Mouse (Mus musculus): Measurements from ENCODE around the gene Sertad2. TPM values are rescaled to one million over a fixed set of nuclear protein-coding genes. Genes with fewer than 3 reads are reported as not detected.

The Sertad2 gene
- polyA plus RNA-seq, 1 experiment from 2014 or later, result 29.9 TPM

- peak; percentile 84 for DNase-seq (ENCODE audit: low spot score)
- ATAC-seq (ENCODE audit: low FRiP score, low TSS enrichment), result no peak
- Histone ChIP-seq H3K4me2 (replicated peaks; ENCODE audit: low read depth) (no peak overlapping the region), H3K36me3 (ENCODE audit: control insufficient read depth, insufficient read depth, low read length) (no peaks in the 10 kb centered on the region), H3K27ac (replicated peaks) (no peak overlapping the region), H3K27me3 (ENCODE audit: control insufficient read depth, insufficient read depth, low read length) (no peaks in the 10 kb centered on the region), H3K4me3 (ENCODE audit: low read depth, low read length) (no peak overlapping the region), H3K4me1 (replicated peaks; ENCODE audit: control insufficient read depth, insufficient read depth) (peaks cover 2% of the 10 kb centered on the region; the same call in 1 of the 2 replicates), H3K9me3 (ENCODE audit: control insufficient read depth, low read length) (no peaks in the 10 kb centered on the region), H3K9ac (ENCODE audit: low read length) (no peak overlapping the region)
- TF ChIP-seq CTCF (IDR thresholded peaks at IDR 0.05; ENCODE audit: low read depth) (peak; percentile 97), EP300 (optimal IDR thresholded peaks at IDR 0.05) (no peak)
- 14% methylated on average over 3 of the region's 3 CpGs for WGBS
These were observed 95.8 kb downstream of the Sertad2 start for GRCm38 (mm10) chr11:20638841-20639240.

DNA sequence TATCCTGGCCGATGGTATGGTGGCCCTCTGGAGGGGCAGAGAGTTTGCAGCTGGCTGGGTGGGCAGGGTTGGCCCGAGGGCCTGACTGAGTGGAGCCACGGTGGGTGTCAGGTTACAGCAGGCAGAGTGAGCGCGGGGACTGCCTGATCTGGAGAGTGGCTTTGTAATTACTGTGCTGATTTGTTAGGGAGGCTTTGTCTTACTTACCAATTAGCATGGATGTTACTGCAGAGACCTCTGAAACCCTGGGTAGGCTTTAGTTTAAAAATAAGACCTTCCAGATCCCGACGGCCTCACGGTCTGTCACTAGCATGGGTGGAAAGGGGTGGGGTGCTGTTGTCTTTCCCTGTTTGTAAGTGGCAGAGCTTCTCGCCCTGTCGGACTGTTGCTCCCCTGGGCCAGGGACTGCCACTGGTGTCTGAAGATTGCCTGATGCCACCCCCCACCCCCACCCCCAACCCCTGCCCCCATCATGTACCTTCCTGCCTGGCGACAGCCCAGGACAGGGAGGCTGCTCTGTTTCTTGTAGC lies 96.9 kb downstream of the Sertad2 start:
- 8% methylated on average over 11 of the region's 11 CpGs for WGBS
- peak; percentile 75 for ATAC-seq (ENCODE audit: low FRiP score, low TSS enrichment)
- TF ChIP-seq EP300 (optimal IDR thresholded peaks at IDR 0.05) (no peak), CTCF (IDR thresholded peaks at IDR 0.05; ENCODE audit: low read depth) (no peak)
- peaks cover 4% of the 10 kb centered on the region; the same call in 1 of the 2 replicates for H3K4me1 ChIP-seq (replicated peaks; ENCODE audit: control insufficient read depth, insufficient read depth)
- H3K27ac ChIP-seq (replicated peaks), result peak overlapping the region; percentile 58
- no peaks in the 10 kb centered on the region for H3K36me3 ChIP-seq (ENCODE audit: control insufficient read depth, insufficient read depth, low read length)
- no peak overlapping the region for H3K4me3 ChIP-seq (ENCODE audit: low read depth, low read length)
- H3K27me3 ChIP-seq (ENCODE audit: control insufficient read depth, insufficient read depth, low read length), result no peaks in the 10 kb centered on the region
- H3K4me2 ChIP-seq (replicated peaks; ENCODE audit: low read depth), result peak overlapping the region; percentile 45
- peak; percentile 55 for DNase-seq (ENCODE audit: low spot score)
- no peaks in the 10 kb centered on the region for H3K9me3 ChIP-seq (ENCODE audit: control insufficient read depth, low read length)
- peak overlapping the region; percentile 27; the same call in 1 of the 2 replicates for H3K9ac ChIP-seq (ENCODE audit: low read length)

DNA sequence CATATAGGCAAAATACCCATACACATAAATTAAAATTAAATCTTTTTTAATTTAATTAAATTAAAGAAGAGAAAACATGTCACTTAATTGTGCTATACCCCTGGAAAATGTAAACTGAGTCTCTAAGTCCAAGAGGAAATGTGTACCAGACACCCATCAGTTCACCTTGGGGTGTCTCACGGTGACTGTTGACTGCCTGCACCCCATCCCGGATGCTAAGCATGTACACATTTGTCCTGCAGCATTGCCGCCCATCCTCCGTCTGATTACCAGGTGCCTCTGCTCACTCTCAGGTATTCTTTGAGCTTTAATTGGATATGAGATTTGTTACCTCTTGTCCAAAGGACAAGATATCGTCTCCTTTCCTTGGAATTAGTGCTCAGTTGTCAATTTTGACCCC lies 99.3 kb downstream of the Sertad2 start:
- Histone ChIP-seq H3K36me3 (ENCODE audit: control insufficient read depth, insufficient read depth, low read length) (no peaks in the 10 kb centered on the region), H3K9ac (ENCODE audit: low read length) (no peak overlapping the region), H3K4me3 (ENCODE audit: low read depth, low read length) (no peak overlapping the region), H3K4me1 (replicated peaks; ENCODE audit: control insufficient read depth, insufficient read depth) (peaks cover 4% of the 10 kb centered on the region; the same call in 1 of the 2 replicates), H3K27me3 (ENCODE audit: control insufficient read depth, insufficient read depth, low read length) (no peaks in the 10 kb centered on the region), H3K27ac (replicated peaks) (no peak overlapping the region), H3K9me3 (ENCODE audit: control insufficient read depth, low read length) (no peaks in the 10 kb centered on the region), H3K4me2 (replicated peaks; ENCODE audit: low read depth) (no peak overlapping the region)
- ATAC-seq (ENCODE audit: low FRiP score, low TSS enrichment) (no peak), DNase-seq (ENCODE audit: low spot score) (no peak)
- 86% methylated on average over 5 of the region's 5 CpGs for WGBS
- TF ChIP-seq EP300 (optimal IDR thresholded peaks at IDR 0.05), result no peak
- TF ChIP-seq CTCF (IDR thresholded peaks at IDR 0.05; ENCODE audit: low read depth), result no peak

- Histone ChIP-seq H3K9ac (ENCODE audit: low read length) (no peak overlapping the region), H3K4me3 (ENCODE audit: low read depth, low read length) (no peak overlapping the region), H3K4me2 (replicated peaks; ENCODE audit: low read depth) (no peak overlapping the region), H3K4me1 (replicated peaks; ENCODE audit: control insufficient read depth, insufficient read depth) (peaks cover 4% of the 10 kb centered on the region; the same call in 1 of the 2 replicates), H3K36me3 (ENCODE audit: control insufficient read depth, insufficient read depth, low read length) (no peaks in the 10 kb centered on the region), H3K27me3 (ENCODE audit: control insufficient read depth, insufficient read depth, low read length) (no peaks in the 10 kb centered on the region), H3K9me3 (ENCODE audit: control insufficient read depth, low read length) (no peaks in the 10 kb centered on the region), H3K27ac (replicated peaks) (no peak overlapping the region)
- TF ChIP-seq EP300 (optimal IDR thresholded peaks at IDR 0.05) (no peak), CTCF (IDR thresholded peaks at IDR 0.05; ENCODE audit: low read depth) (no peak)
- ATAC-seq (ENCODE audit: low FRiP score, low TSS enrichment) (no peak), DNase-seq (ENCODE audit: low spot score) (no peak)
- 79% methylated on average over 5 of the region's 5 CpGs for WGBS
These were observed 100.1 kb downstream of the Sertad2 start for GRCm38 (mm10) chr11:20643161-20643560.

DNA sequence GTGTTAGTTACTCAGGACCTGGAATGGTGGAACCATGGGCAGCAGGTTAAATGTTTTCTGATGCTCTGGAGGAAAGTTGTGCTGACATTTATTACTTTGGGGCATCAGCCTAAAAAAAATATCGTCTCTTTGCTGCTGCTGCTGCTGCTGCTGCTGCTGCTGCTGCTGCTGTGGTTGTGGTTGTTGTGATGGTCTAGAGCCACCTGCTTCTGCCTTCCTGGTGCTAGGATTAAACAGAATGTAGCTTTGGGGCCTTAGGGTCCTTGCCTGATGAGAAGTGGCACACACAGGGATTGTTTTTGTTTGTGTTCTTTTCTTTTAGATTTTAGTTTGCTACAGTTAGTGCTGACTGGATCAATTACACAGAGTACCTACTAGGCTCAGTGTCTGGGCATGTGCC lies 101.1 kb downstream of the Sertad2 start:
- Histone ChIP-seq H3K9ac (ENCODE audit: low read length) (no peak overlapping the region), H3K9me3 (ENCODE audit: control insufficient read depth, low read length) (no peaks in the 10 kb centered on the region), H3K4me2 (replicated peaks; ENCODE audit: low read depth) (no peak overlapping the region), H3K36me3 (ENCODE audit: control insufficient read depth, insufficient read depth, low read length) (peaks cover 3% of the 10 kb centered on the region; the same call in 1 of the 2 replicates), H3K27ac (replicated peaks) (no peak overlapping the region), H3K27me3 (ENCODE audit: control insufficient read depth, insufficient read depth, low read length) (no peaks in the 10 kb centered on the region), H3K4me3 (ENCODE audit: low read depth, low read length) (no peak overlapping the region), H3K4me1 (replicated peaks; ENCODE audit: control insufficient read depth, insufficient read depth) (peaks cover 4% of the 10 kb centered on the region; the same call in 1 of the 2 replicates)
- DNase-seq (ENCODE audit: low spot score) (no peak), ATAC-seq (ENCODE audit: low FRiP score, low TSS enrichment) (no peak)
- WGBS, result 55% methylated on average over 1 of the region's 1 CpGs
- TF ChIP-seq EP300 (optimal IDR thresholded peaks at IDR 0.05) (no peak), CTCF (IDR thresholded peaks at IDR 0.05; ENCODE audit: low read depth) (no peak)

DNA sequence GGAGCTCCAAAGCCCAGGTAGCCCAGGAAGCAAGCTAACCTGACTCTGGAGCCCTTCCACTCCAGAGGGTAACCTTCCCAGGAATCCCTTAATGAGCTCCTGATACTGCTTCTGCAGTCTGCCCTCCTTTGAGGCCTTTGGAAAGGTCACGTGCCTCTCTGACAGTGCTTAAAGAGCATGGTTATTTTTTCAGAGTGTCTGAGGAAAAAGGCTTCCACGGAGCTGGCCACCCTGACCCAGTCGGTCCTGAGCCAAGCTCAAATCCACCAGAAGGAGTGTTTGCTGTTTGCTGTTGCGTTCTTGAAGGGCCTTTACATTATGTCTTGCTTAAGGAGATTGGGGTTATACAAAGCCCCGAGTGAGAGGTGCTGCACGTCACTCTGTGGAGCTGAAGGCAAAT lies 101.8 kb downstream of the Sertad2 start:
- H3K9me3 ChIP-seq (ENCODE audit: control insufficient read depth, low read length), result no peaks in the 10 kb centered on the region
- no peak for ATAC-seq (ENCODE audit: low FRiP score, low TSS enrichment)
- H3K27ac ChIP-seq (replicated peaks), result no peak overlapping the region
- peaks cover 2% of the 10 kb centered on the region; the same call in 1 of the 2 replicates for H3K4me1 ChIP-seq (replicated peaks; ENCODE audit: control insufficient read depth, insufficient read depth)
- H3K4me3 ChIP-seq (ENCODE audit: low read depth, low read length), result no peak overlapping the region
- WGBS, result 52% methylated on average over 6 of the region's 6 CpGs
- DNase-seq (ENCODE audit: low spot score), result no peak
- H3K4me2 ChIP-seq (replicated peaks; ENCODE audit: low read depth), result no peak overlapping the region
- no peaks in the 10 kb centered on the region for H3K27me3 ChIP-seq (ENCODE audit: control insufficient read depth, insufficient read depth, low read length)
- H3K9ac ChIP-seq (ENCODE audit: low read length), result no peak overlapping the region
- peaks cover 3% of the 10 kb centered on the region; the same call in 1 of the 2 replicates for H3K36me3 ChIP-seq (ENCODE audit: control insufficient read depth, insufficient read depth, low read length)
- no peak for TF ChIP-seq EP300 (optimal IDR thresholded peaks at IDR 0.05)
- no peak for TF ChIP-seq CTCF (IDR thresholded peaks at IDR 0.05; ENCODE audit: low read depth)
